Mouse (Mus musculus): Measurements from ENCODE around the gene Papss2. TPM values are rescaled to one million over a fixed set of nuclear protein-coding genes. Genes with fewer than 3 reads are reported as not detected.

Papss2 gene
- total RNA-seq, 4 experiments from 2014 or later: 9.1 to 13.1 (median 10.4) TPM

- no peak for DNase-seq (ENCODE audit: low spot score in 2 of 2)
Measured at GRCm38 (mm10) chr19:32599006-32599405, 3.4 kb downstream of the Papss2 start.

DNA sequence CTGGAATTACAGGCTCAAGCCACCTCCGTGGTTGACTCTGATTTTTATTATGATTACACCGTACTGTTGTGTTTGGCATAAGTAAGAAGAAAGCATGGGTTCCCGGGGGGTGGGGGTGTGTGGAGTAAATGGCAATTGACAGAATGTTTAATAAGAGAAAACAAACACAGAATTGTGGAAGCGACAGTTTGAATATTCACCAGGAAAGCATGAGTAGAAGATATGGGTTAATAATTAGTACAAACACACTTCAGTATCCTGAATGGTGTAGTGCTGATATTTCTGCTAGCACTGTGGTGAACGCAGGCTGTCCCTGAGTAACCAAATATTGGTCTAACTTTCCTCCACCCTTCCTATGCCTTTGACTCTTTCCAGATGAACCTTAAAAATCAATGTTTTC, 3.8 kb downstream of the Papss2 start:
- no peak for DNase-seq (ENCODE audit: low spot score in 2 of 2)

GRCm38 (mm10) chr19:32601033-32601770, 5.6 kb downstream of the Papss2 start:
- no peak for DNase-seq (ENCODE audit: low spot score in 2 of 2)

DNA sequence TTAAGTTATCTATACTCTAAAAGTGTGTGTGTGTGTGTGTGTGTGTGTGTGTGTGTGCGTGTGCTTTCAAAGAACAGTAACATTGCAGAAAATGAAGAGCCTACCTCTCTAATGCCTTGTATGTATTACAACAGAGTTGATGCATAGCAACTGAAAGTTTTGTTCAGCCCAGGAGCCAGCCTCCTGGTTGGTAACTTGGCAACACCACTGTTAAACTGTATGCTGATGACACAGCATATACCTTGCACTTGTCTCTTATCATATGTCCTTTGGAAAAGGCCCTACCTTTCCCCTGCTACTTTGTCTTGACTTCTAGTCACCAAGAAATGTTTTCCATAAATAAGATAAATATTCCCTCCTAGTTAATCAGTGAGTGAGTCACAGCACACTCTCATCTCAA, 7.9 kb downstream of the Papss2 start:
- DNase-seq (ENCODE audit: low spot score in 2 of 2): no peak

DNA sequence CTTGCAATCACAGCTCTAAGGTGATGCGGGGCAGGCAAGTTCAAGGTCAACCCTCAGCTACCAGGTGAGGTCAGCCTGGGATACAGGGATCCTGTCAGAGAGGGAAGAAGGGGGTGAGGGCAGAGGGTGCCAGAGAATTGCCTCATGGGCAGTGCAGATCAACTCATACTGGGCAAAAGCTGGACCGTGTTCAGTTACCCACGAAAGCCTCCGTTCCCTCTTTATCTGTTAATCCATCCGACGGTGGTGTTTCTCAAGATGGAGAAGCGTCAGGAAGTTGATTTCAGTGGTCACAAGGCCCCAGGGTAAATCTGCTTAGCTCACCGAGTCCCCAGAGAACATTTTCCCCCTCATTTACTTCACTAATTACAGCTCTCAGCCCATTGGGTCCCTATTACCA, 8.5 kb downstream of the Papss2 start:
- no peak for DNase-seq (ENCODE audit: low spot score in 2 of 2)

DNA sequence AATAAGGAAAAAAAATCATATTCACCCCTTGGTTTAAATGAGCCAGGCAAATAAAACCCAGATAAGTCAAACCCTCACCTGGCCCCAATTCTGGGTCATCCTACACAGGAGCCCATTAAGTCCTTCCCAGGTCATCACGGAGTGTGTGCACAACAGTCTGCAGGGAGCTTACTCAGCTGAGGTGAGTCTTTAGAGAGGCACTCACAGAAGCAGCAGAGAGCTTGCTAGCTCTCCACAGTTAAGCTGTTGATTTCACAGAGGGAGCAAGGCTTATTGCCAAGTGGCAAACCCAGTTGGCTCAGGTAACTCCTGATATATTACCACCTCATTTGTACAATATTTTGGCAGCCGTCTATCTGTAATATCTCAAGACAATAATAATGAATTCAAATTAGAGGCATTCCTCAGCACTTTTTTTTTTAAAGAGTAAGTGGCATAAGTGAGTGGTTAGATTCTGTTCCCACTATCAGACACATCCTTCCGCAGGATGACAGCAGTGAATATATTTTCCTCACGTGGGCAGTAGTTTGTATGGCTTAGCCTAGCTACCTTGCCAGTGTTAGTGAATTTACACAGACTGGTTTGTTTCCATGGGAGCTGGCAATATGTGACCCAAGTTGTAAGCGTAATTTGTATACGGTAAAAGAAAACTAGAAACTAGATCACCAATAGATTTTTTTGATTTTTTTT, 9.1 kb downstream of the Papss2 start:
- no peak for DNase-seq (ENCODE audit: low spot score in 2 of 2)

GRCm38 (mm10) chr19:32606227-32606827, 10.7 kb downstream of the Papss2 start:
- DNase-seq (ENCODE audit: low spot score in 2 of 2): no peak

DNA sequence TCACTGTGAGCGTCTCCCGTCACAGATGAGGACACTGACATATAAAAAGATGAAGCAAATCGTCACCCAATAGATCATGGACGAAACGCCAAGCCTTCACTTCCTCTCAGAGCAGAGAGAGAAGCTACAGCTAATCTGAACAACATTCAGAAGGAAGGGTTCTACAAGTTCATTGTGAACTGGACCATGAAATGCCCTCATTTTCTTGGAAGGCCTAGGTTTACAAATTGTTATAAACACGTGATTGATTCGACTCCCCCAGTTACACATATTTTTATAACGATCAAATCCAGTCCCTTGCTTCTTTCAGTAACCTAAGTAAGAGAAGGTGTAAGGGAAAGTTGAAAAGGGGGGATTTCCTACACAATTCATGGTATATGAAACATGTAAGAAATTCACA, 11.4 kb downstream of the Papss2 start:
- DNase-seq (ENCODE audit: low spot score in 2 of 2): no peak

DNA sequence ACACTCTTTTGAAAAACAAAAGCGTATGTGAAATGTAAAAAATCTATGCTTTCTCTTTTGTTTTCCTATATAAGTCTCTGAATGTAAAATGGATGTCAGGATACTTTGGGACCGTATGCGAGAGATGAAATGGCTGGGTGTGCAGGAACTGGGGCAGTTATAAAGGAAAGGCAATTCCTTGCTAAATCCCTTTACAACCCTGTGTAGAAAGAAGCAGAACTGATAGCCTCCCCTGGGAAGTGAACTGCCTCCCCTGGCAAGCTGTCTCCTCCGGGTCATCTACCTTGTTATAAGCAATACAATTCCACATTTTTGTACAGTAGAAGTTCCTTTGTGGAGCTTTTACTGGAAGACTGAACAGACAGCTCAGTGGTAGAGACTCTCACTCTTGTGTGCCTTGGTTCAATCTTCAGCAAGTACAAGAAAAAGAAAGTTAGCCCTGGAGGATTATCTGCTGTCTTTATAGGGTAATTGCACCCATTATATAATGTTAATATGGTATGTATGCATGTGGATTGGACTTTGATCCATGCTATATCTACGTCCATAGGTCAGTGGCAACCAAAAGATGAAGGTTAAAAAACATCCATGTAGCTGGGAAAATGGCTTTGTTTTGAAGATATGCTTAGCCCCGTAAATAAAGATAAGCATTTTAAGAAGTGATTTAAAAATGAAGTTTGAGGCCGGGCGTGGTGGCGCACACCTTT, 15.9 kb downstream of the Papss2 start:
- DNase-seq (ENCODE audit: low spot score in 2 of 2): no peak

- DNase-seq (ENCODE audit: low spot score in 2 of 2): no peak
Measured at GRCm38 (mm10) chr19:32614046-32614771, 18.6 kb downstream of the Papss2 start.

GRCm38 (mm10) chr19:32614772-32615099, 19.1 kb downstream of the Papss2 start:
- no peak for DNase-seq (ENCODE audit: low spot score in 2 of 2)

- DNase-seq (ENCODE audit: low spot score in 2 of 2): peak in 1 of 2 experiments; percentile 13
Measured at GRCm38 (mm10) chr19:32616646-32617045, 21.1 kb downstream of the Papss2 start.

DNA sequence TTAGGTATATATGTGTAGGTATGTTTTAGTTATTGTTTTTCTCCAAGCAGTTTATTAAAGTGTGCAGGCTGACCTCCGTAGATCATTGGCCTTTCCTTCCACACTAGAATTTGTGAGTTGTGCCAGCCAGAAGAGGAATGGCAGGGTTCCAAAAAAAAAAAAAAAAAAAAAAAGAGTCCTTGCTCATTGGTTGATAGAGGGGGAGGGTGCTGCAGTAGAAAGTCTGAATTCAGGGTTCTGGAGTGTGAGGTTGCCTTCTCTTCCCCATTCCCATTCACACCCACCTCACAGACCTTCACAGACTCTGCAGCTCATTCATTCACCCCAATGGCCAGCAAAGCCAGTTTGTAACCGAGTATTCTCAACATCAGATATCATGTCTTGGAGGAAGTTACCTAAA, 24.1 kb downstream of the Papss2 start:
- no peak for DNase-seq (ENCODE audit: low spot score in 2 of 2)

DNA sequence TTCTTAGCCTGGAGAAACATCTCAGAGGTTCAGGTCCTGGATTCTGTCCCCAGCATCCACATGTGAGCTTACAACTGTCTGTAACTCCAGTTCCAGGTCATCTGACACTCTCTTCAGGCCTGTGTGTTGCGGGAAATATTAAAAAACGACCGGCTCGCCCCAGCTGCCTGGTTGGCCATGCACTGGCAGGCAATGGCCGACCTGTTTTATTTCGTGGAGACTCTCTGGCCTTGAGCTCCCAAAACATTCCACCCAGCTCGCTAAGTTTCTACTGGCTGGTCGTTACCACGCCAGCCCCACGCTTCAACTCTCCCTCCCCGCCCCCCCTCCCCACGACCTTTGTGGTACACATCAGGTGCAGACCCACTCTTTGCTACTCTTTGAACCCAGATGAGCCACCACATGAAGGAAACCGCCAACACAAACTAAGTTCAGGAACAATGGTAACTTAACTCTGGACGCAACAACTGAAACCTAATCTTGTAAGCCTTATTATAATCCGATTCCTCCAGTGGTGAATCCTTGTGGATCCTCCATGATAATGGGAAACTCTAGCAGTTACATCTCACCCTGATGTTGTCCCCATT, 25.4 kb downstream of the Papss2 start:
- no peak for DNase-seq (ENCODE audit: low spot score in 2 of 2)

GRCm38 (mm10) chr19:32622142-32622541, 26.6 kb downstream of the Papss2 start:
- DNase-seq (ENCODE audit: low spot score in 2 of 2): no peak

DNA sequence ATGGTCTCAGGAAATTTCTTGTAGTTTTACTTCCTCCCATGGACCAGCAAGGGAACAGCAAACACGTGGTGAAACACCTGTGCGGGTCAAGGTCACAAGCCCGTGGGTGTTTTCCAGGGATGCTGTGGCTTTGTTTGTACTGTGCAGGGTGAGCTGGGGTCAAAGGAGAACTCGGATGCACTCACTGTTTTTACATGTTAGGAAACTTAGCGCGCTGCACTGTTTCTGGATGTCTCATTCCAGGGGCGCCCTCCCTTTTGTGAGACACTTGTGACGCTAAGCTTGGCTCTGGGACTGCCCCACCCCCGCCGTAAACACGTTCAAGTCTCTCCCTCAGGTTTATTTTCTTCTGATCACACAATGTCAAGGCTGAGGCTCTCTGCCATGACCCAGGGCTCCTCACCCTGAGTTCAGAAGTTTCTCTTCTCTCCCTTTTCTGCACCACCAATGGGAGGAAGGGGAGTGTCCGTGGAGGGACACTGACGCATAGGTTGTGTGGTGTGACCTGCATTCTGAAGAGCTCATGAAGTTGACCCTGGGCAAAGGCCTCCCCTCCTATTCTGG, 31.3 kb downstream of the Papss2 start:
- DNase-seq (ENCODE audit: low spot score in 2 of 2): no peak

DNA sequence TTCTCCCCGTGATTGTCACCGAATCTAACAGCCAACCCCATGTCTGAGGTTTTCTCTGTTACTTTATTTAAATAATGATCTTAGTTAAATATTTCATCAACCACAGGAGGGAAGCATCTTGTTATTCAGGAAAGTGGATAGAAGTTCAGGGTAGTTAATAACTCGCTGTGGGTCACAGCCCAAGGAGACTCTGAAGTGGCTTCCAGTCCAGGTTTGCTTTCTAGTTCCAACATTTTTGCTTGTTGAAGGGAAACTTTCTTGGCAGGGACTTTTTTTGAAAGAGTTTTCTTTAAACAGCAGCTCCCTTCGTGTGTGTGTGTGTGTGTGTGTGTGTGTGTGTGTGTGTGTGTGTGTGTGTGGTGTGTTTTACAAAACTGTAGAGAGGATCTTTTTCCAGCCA, 32.0 kb downstream of the Papss2 start:
- DNase-seq (ENCODE audit: low spot score in 2 of 2): no peak

GRCm38 (mm10) chr19:32628572-32629132, 33.1 kb downstream of the Papss2 start:
- no peak for DNase-seq (ENCODE audit: low spot score in 2 of 2)

- DNase-seq (ENCODE audit: low spot score in 2 of 2): no peak
Measured at GRCm38 (mm10) chr19:32634916-32635315, 39.3 kb downstream of the Papss2 start.

All from left cerebral cortex, adult 8-10 months (tissue).